Mouse (Mus musculus) MEL (cell line): Measurements from ENCODE around the gene Zfc3h1. TPM values are rescaled to one million over a fixed set of nuclear protein-coding genes. Genes with fewer than 3 reads are reported as not detected.

Source experiments
- polyA plus RNA-seq, 2 experiments: library from polyadenylated mRNA; stranded (reverse) in 1 of 2; unstranded in 1 of 2; fragments of >175 nt in 1 of 2; fragments of >200 nt in 1 of 2; gene quantifications; 2 replicates each; pipeline versions ENCODE4 v1.2.1 to v1.2.4; 2012; ENCODE audit warnings: low replicate concordance in 2 of 2, low read depth in 1 of 2; ENCODE audit not compliant: insufficient read length in 2 of 2, insufficient read depth in 1 of 2, missing spikeins in 1 of 2
- total RNA-seq: library from RNA; depleted of rRNA; stranded (reverse); fragments of 300-350 nt; gene quantifications from 2 replicates; pipeline ENCODE4 v1.2.3, GENCODE M21; 2012; rRNA removed

The Zfc3h1 gene
- total and polyA plus RNA-seq, 3 experiments = 14.4 to 28.7 TPM; not detected in 1

Other genes starting within 250 kb of the Zfc3h1 start
- gene Tph2, start 199.9 kb upstream of the Zfc3h1 start, total RNA-seq = not detected in 2 replicates
- not detected for gene Tph2, start 199.9 kb upstream of the Zfc3h1 start, polyA plus RNA-seq
- gene Tbc1d15, start 133.5 kb upstream of the Zfc3h1 start, total RNA-seq = 9.4 and 13.4 TPM in 2 replicates
- 10 to 100 TPM in 1 of 2 experiments, not detected in 1; 46.4 TPM for gene Tbc1d15, start 133.5 kb upstream of the Zfc3h1 start, polyA plus RNA-seq
- gene Rab21, start 69.4 kb upstream of the Zfc3h1 start, total RNA-seq = 12.9 and 15.5 TPM in 2 replicates
- gene Rab21, start 69.4 kb upstream of the Zfc3h1 start, polyA plus RNA-seq = 10 to 100 TPM; 20.9 to 31.5 TPM
- 10.7 and 12.1 TPM in 2 replicates for gene Tmem19, start 22.5 kb upstream of the Zfc3h1 start, total RNA-seq
- gene Tmem19, start 22.5 kb upstream of the Zfc3h1 start, polyA plus RNA-seq = 10 to 100 TPM in 1 of 2 experiments, not detected in 1; 16.6 TPM
- gene Thap2, start 516 bp upstream of the Zfc3h1 start, total RNA-seq = 4.3 and 5.9 TPM in 2 replicates
- gene Thap2, start 516 bp upstream of the Zfc3h1 start, polyA plus RNA-seq = 1 to 10 TPM in 1 of 2 experiments, not detected in 1; 5.8 TPM
- gene A930009A15Rik, start 185.0 kb downstream of the Zfc3h1 start, total RNA-seq = 0.15 TPM in 1 of 2 replicates, not detected in the other
- not detected for gene A930009A15Rik, start 185.0 kb downstream of the Zfc3h1 start, polyA plus RNA-seq
- not detected in 2 replicates for gene Lgr5, start 202.8 kb downstream of the Zfc3h1 start, total RNA-seq
- gene Lgr5, start 202.8 kb downstream of the Zfc3h1 start, polyA plus RNA-seq = not detected